Mouse (Mus musculus) left cerebral cortex, postnatal 10 days (tissue): ENCODE results near the gene Slc36a2. TPM values are rescaled to one million over a fixed set of nuclear protein-coding genes. Genes with fewer than 3 reads are reported as not detected.

ENCODE experiments used
- DNase-seq, 2 experiments: peaks; one replicate each; pipeline ENCODE4 v3.0.0; 2021 to 2022; ENCODE audit warnings: low spot score in 2 of 2, mixed read lengths in 1 of 2; ENCODE audit errors: extremely low spot score in 1 of 2
- intact Hi-C: fragments of 180-260 bp; cut with DNase I; formaldehyde crosslinking; loops from one replicate; pipeline ENCODE4 v1.15.1; 2025
- total RNA-seq, 2 experiments: library from RNA; stranded (reverse); gene quantifications; 2 replicates each; pipeline ENCODE4 v1.2.3; 2021

Gene Slc36a2
- total RNA-seq, 2 experiments from 2014 or later: 0.17 to 0.63 TPM

- intact Hi-C loops: no loop called here
- no peak for DNase-seq
Observed at GRCm38 (mm10) chr11:55190216-55190615, 5.3 kb upstream of the Slc36a2 start.

DNA sequence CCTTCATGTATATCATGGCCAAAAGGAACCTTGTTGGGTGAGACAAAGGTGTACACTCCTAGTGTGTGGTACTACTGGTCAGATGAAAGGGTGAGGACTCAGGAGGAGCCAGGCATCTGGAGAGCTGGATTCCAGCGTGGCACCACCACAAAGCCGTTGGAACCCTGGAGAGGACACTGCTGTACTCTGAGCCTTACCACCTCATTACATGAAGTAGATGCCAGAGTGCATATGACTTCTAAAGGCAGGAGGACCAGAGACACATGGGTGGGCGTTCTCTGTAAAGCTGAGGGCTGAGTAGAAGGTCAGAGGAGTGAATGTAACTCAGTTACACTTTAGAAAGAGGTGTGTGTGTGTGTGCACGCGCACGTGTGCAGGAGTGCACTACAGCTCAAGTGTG lies 2.9 kb upstream of the Slc36a2 start:
- DNase-seq: no peak
- intact Hi-C loops: no loop called here

DNA sequence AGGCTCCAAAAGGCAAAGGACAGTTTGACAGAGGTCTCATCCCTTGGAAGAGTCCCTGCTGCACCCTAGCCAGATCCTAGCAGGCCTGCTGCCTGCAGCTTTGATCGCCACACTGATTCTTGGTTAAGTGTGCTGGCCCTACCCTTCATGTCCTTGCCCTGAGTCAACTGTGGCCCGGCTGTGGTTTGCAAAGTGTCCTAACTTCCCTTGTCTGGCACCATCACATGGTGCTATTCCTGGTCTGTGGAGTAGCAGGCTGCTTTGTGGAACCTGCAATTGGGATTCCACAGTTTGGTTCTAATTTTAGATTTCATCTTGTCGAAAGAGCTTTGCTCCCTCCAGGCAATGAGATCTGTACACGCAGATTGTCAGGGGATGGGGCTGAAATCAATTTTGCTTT lies 2.4 kb upstream of the Slc36a2 start:
- intact Hi-C loops: no loop called here
- DNase-seq: no peak

DNA sequence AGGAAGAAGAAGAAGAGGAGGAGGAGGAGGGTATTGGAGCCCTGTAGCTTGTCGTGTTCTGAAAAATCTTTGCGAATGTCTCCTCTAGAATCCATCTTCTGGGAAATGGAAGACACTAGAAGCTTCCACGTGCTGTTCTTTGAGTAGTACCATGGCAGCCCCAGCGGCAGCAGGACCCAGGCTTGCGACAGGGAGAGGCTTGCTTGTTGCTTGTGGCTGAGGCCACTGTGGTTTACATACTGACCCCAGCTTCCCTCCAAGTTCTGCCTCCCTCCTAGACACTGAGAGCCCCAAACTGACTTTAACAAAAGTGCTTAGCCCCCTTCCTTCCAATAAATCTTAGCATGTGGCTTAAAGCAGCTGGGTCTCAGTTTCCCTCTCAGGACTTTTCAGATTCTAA lies 631 bp downstream of the Slc36a2 start:
- intact Hi-C loops: no loop called here

DNA sequence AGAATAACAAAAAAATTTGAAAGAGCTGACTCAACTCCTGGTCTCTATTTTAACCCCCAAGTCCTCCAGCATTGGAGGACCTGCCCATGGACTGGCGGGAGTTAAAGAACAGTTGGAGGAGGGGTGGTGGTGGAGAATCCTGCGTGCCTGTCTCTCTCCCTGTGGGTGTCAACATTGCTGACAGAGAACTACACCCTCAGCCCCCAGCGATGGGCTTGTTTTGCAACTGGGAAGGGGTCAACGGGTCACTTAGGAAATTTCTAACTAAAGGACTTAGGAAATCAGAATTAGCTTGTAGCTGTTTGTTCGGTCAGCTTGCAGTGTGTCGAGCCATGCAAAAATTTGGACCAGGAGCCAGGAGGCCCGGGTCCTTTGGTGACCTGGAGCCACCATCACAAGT lies 1.8 kb downstream of the Slc36a2 start:
- intact Hi-C loops: no loop called here
- no peak for DNase-seq

More for the DNA sequence above, 631 bp downstream of the Slc36a2 start:
- no peak for DNase-seq

DNA sequence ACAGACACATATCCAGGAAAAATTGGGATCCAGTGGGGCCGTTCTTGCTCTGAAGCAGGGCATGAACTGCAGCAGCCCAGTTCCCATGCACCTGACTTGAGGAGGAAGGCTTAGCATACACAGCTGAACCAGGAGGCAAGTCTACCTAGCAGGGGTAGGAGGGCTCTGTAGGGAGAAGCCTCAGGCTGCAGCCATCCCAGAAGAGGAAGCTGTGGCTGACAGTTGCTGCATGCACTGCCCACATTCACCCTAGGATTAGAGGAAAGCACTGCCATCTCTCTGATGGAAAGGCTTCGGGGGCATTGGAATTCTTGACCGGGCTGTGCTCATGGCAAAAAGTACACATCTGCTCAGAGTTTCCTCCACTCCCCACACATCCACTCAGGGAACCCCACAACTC lies 5.0 kb downstream of the Slc36a2 start:
- intact Hi-C loops: no loop called here
- no peak for DNase-seq

GRCm38 (mm10) chr11:55178830-55179229 lies 6.0 kb downstream of the Slc36a2 start:
- no peak for DNase-seq
- intact Hi-C loops: no loop called here

- intact Hi-C loops: no loop called here
- no peak for DNase-seq
Observed at GRCm38 (mm10) chr11:55170501-55170900, 14.4 kb downstream of the Slc36a2 start.

GRCm38 (mm10) chr11:55168914-55169313 lies 16.0 kb downstream of the Slc36a2 start:
- intact Hi-C loops: no loop called here
- DNase-seq: no peak

DNA sequence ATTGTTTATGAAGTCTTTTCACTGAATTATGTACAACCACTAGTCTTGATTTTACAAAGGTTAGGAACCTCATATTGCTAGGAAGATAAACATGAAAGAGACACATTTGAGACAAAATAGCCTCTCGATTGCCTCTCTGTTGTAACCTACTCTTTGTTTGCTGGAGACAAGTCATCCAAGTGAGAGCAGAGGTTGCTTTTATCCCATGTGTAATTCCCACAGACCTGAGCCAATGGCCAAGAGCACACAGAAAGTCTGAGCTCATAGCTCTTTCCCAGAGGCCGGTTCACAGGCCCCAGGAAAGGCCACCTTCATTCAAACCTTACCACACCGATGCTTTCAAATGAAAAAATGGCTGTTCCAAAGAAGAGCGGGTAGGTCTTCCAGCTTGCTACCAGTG lies 16.4 kb downstream of the Slc36a2 start:
- intact Hi-C loops: no loop called here
- DNase-seq: no peak

- DNase-seq: no peak
- intact Hi-C loops: no loop called here
Observed at GRCm38 (mm10) chr11:55165748-55166147, 19.1 kb downstream of the Slc36a2 start.

DNA sequence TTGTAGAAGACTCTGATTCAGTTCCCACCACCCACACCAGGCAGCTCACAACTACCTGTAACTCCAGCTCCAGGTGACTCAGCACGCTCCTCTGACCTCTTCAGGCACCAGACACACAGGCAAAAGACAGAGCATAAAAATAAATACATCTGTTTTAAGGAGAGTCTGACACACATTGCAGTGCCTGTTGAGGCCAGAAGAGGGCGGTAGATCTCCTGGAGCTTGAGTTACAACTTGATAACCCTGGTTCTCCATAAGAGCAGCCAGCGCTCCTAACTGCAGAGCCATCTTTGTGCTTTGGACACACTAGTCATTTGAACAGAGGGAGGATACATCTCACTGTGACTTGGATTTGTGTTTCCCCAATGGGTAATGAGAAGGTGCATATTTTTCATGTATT lies 20.2 kb downstream of the Slc36a2 start:
- intact Hi-C loops: no loop called here
- DNase-seq: peak in 1 of 2 experiments; percentile 38

GRCm38 (mm10) chr11:55162670-55163069 lies 22.2 kb downstream of the Slc36a2 start:
- intact Hi-C loops: no loop called here

GRCm38 (mm10) chr11:55158785-55159359 lies 26.0 kb downstream of the Slc36a2 start:
- peak; percentile 74 to 84 for DNase-seq
- intact Hi-C loops: loop anchor here (5.0 kb wide), 1 partner anchor 162 kb away; no protein-coding TSS in a partner anchor

More at GRCm38 (mm10) chr11:55162670-55163069, 22.2 kb downstream of the Slc36a2 start:
- peak; percentile 23 to 52 for DNase-seq

GRCm38 (mm10) chr11:55155070-55155421 lies 29.8 kb downstream of the Slc36a2 start:
- DNase-seq: no peak
- intact Hi-C loops: loop anchor here (5.0 kb wide), 1 partner anchor 158 kb away; no protein-coding TSS in a partner anchor

- intact Hi-C loops: loop anchor here (5.0 kb wide), 1 partner anchor 157 kb away; no protein-coding TSS in a partner anchor
- DNase-seq: no peak
Observed at GRCm38 (mm10) chr11:55154398-55155069, 30.3 kb downstream of the Slc36a2 start.

GRCm38 (mm10) chr11:55151608-55152007 lies 33.3 kb downstream of the Slc36a2 start, which contains the start of gene Slc36a3:
TSS of gene Slc36a3 (minus strand) at chr11:55151708.
- intact Hi-C loops: no loop called here
- no peak for DNase-seq

- DNase-seq: no peak
- intact Hi-C loops: no loop called here
Observed at GRCm38 (mm10) chr11:55148461-55148860, 36.4 kb downstream of the Slc36a2 start.

DNA sequence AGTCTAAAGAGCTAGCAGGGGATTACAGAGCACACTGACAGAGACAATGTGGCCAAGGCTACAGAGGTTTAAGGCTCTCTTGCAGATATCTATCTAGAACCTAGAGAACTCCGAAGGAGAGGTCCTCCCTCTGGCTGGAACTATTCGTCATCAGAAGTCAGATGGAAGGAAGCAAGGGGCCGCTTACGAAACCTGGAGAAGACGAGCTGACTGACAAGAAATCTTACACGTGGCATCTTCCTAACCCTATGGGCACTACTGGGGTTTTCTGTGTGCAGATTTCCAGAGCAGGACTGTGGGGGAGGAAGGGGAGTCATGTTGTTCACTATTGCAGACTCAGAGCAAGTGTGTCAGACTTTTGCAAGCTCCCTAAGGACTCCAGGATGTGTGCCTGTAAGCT lies 37.5 kb downstream of the Slc36a2 start:
- intact Hi-C loops: no loop called here

GRCm38 (mm10) chr11:55146855-55147254 lies 38.0 kb downstream of the Slc36a2 start:
- DNase-seq: no peak
- intact Hi-C loops: no loop called here

More for the DNA sequence above, 37.5 kb downstream of the Slc36a2 start:
- DNase-seq: no peak
